Mouse (Mus musculus) intestine, embryonic 14.5 days (tissue): ENCODE measurements around the gene Parp1. TPM values are rescaled to one million over a fixed set of nuclear protein-coding genes. Genes with fewer than 3 reads are reported as not detected.

Source experiments
- ATAC-seq: fragments of 200-750 bp; cut with Nextera tagmentation; replicated peaks from 2 replicates; pipeline ENCODE4 v1.8.0; 2017; ENCODE audit warnings: low read depth, moderate number of reproducible peaks, moderate TSS enrichment, moderate library complexity; ENCODE audit not compliant: low FRiP score, low TSS enrichment
- DNase-seq: peaks from one replicate; pipeline ENCODE4 v3.0.0-alpha.2; 2018; ENCODE audit warnings: low spot score
- H3K27ac ChIP-seq: fragments of 300-500 bp; sonication (generic); 2 replicates; pipeline ENCODE4 v1.5.1; 2014; ENCODE audit warnings: low read depth, mild to moderate bottlenecking, control low read depth
- H3K27me3 ChIP-seq: fragments of 300-500 bp; sonication (generic); replicated peaks from 2 replicates; pipeline ENCODE4 v1.6.1; 2014; ENCODE audit warnings: low read length, control low read depth; ENCODE audit not compliant: control insufficient read depth, insufficient read depth
- H3K36me3 ChIP-seq: fragments of 300-500 bp; sonication (generic); 2 replicates; pipeline ENCODE4 v1.6.1; 2014; ENCODE audit warnings: low read length, control low read depth; ENCODE audit not compliant: control insufficient read depth, insufficient read depth
- H3K4me1 ChIP-seq: fragments of 300-500 bp; sonication (generic); replicated peaks from 2 replicates; pipeline ENCODE4 v1.6.1; 2014; ENCODE audit warnings: low read length, control low read depth, mixed read lengths; ENCODE audit not compliant: control insufficient read depth, insufficient read depth
- H3K4me2 ChIP-seq: fragments of 300-500 bp; sonication (generic); 2 replicates; pipeline ENCODE4 v1.6.1; 2014; ENCODE audit warnings: low read length
- H3K4me3 ChIP-seq: fragments of 300-500 bp; sonication (generic); 2 replicates; pipeline ENCODE4 v1.5.1; 2014; ENCODE audit warnings: low read depth, low read length, control low read depth, mixed read lengths
- H3K9ac ChIP-seq: fragments of 300-500 bp; sonication (generic); 2 replicates; pipeline ENCODE4 v1.6.1; 2014; ENCODE audit warnings: mild to moderate bottlenecking, low read length
- H3K9me3 ChIP-seq: fragments of 300-500 bp; sonication (generic); 2 replicates; pipeline ENCODE4 v1.6.1; 2016; ENCODE audit warnings: low read length, control low read depth; ENCODE audit not compliant: control insufficient read depth
- WGBS: fragments of 180-500 bp; shearing (Covaris S2); extraction: QIAGEN DNeasy Blood & Tissue Kit; methylation state at CpG from one replicate; pipeline ENCODE4 v1.1.7; 2014; 5-methylcytosine and 5-hydroxymethylcytosine counted together
- polyA plus RNA-seq: library from polyadenylated mRNA; unstranded; fragments of >200 nt; fragmentation: Nextera tagmentation; extraction: Ambion mirVana; gene quantifications from 2 replicates; pipeline ENCODE4 v1.2.1, GENCODE M21; 2014

Gene Parp1
- polyA plus RNA-seq, 1 experiment from 2014 or later = 139 TPM

DNA sequence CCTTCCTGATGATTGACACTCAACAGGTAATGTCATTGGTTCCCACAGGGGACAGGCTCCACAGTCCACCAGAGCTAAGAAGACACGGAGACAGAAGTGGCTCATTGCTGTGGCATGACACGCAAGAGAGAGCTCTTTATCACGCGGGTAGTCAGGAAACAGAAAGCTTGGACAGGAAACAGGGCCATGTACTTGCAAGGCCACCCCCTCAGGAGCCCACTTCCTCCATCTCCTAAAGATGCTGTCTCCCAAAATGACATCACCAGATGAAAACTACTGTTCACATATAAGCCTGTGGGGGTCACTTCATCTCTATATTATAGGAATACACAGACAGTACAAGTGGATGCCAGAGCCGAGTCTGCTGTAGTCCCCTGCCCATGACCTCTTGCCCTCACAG, 32.0 kb upstream of the Parp1 start:
- Histone ChIP-seq H3K4me3 (no peak overlapping the region), H3K4me1 (peaks cover 6% of the 10 kb centered on the region), H3K9ac (no peak overlapping the region), H3K4me2 (no peak overlapping the region), H3K36me3 (no peaks in the 10 kb centered on the region), H3K27ac (no peak overlapping the region), H3K9me3 (peaks cover 6% of the 10 kb centered on the region; the same call in 1 of the 2 replicates), H3K27me3 (no peaks in the 10 kb centered on the region)
- no peak for ATAC-seq
- no peak for DNase-seq
- WGBS = 56% methylated on average over 5 of the region's 5 CpGs

DNA sequence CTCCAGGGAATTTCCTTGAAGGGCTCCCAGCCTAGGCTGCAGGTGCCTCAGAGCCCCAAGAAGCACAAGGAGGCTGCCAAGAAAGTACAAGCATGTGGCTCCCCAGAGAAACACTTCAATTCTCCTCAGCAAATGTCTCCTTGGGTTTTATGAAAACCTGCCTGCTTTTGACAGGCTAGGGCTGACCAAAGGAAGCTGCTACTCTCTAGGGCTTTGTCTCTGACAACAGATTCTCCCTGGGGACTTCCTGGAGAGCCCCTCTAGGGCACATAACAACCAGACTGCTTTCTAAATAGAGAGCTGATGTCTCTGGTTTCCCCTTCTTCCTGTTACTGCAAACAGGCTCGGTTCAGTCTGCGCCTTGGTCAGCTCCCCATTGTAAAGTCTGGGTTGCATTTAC, 27.5 kb upstream of the Parp1 start:
- Histone ChIP-seq H3K27me3 (no peaks in the 10 kb centered on the region), H3K27ac (peak overlapping the region; percentile 62), H3K4me2 (no peak overlapping the region), H3K9me3 (no peaks in the 10 kb centered on the region), H3K4me3 (no peak overlapping the region), H3K36me3 (no peaks in the 10 kb centered on the region), H3K4me1 (peaks cover 11% of the 10 kb centered on the region), H3K9ac (no peak overlapping the region)
- 29% methylated on average over 2 of the region's 2 CpGs for WGBS
- ATAC-seq (no peak), DNase-seq (no peak)

DNA sequence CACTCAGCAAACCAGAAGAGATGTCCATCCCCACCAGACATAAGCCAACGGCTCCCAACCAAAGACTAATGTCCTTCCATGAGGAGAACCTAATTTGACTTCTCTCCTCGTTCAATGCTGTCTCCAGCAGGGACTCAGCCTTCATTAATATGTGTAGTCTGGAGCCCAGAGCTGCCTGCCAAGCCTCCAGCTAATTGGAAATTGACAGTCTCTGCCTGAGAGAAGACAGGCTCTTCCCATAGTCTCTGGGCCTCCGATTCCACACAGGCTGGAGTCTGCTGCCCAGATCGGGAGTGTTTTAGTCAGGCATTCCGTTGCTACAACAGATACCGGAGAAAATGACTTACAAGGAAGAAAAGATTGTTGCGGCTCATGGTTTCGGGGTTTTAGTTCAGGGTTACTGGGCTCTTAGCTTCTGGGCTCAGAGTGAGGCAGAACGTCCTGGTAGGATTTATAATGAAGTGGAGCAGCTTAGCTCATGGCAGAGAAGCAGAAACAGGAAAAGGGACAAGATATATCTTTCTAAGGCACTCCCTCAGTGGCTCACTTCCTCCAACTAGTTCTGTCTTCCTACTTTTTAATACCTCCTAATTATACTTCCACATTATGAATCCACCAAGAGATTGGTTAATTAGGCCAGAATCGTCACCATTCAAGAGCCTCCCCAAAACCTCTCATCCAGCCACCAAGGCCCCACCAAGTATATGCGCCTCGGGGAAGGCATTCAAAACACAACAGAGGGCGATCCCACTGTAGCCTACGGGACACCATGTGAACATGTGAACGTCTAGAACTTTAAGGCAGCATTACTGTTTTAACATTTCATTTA, 26.6 kb upstream of the Parp1 start:
- Histone ChIP-seq H3K9me3 (no peaks in the 10 kb centered on the region), H3K9ac (no peak overlapping the region), H3K27me3 (no peaks in the 10 kb centered on the region), H3K27ac (peak overlapping the region; percentile 62), H3K4me1 (peaks cover 11% of the 10 kb centered on the region), H3K4me2 (no peak overlapping the region), H3K36me3 (no peaks in the 10 kb centered on the region), H3K4me3 (no peak overlapping the region)
- WGBS = 54% methylated on average over 15 of the region's 15 CpGs
- DNase-seq = no peak
- no peak for ATAC-seq

DNA sequence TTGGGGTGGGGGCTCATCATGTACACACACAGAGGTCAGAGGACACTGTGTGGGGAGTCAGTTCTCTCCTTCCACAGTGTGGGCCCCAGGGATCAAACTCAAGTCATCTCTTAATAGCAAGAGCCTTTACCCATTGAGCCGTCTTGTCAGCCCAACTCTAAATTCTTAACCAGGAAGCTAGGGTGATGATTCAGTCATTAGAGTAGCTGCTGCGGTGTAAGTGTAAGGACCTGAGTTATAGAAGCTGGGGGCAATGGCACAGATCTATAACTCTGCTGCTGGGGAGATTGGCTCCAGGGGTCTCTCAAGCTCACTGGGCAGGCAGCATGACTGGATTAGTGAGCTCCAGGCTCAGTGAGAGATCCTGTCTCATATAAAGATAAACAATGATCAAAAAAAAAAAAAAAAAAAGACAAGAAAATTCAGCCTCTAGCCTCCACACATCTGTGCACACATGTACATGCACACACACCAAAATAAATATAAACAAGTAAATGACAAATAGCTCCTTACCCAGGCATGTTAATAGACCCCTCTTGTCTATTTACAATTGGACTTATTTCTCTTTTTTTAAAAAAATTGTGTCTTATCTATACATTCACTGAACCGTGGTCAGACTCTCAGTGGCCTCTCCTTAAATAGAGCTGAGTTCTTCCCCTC, 25.9 kb upstream of the Parp1 start:
- WGBS = 86% methylated on average over 3 of the region's 3 CpGs
- peaks cover 18% of the 10 kb centered on the region for H3K4me1 ChIP-seq

DNA sequence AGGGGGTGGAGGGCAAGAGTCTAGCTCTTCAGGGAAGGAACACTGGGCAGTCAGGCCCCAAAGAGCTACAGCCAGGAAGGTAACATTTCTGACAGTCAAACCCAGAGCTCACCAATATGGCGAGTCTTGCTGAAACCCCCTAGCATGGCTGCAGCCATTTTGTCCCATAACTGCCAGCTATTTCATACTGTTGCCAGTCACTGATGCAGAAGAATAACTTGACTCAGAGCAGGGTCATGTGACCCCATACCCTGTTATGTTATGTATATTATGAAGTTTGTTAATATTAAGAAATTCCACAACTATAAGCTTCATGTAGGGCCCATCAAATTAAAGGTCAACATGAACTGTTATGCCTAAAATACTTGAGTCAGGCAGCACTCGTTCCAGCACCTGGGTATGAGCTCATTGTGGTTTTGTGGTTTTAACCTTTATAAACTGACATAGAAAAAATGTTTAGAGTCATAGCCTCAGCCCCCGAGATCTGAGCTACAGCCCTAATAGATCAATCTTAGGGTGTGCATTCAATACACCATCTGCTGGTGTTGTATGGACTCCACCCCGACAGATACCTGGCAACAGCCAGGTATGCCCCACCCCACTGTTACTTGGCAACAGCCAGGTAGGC, 22.7 kb upstream of the Parp1 start:
- DNase-seq (no peak), ATAC-seq (no peak)
- no peaks in the 10 kb centered on the region for H3K36me3 ChIP-seq
- 59% methylated on average over 4 of the region's 4 CpGs for WGBS
- no peaks in the 10 kb centered on the region for H3K27me3 ChIP-seq
- no peak overlapping the region for H3K9ac ChIP-seq
- H3K4me3 ChIP-seq = no peak overlapping the region
- H3K4me1 ChIP-seq = peaks cover 21% of the 10 kb centered on the region
- H3K9me3 ChIP-seq = no peaks in the 10 kb centered on the region
- no peak overlapping the region for H3K4me2 ChIP-seq
- H3K27ac ChIP-seq = no peak overlapping the region

More for the DNA sequence above, 25.9 kb upstream of the Parp1 start:
- Histone ChIP-seq H3K27me3 (no peaks in the 10 kb centered on the region), H3K4me3 (no peak overlapping the region), H3K9me3 (no peaks in the 10 kb centered on the region), H3K4me2 (no peak overlapping the region), H3K9ac (no peak overlapping the region), H3K27ac (peak overlapping the region; percentile 62; the same call in 1 of the 2 replicates), H3K36me3 (no peaks in the 10 kb centered on the region)
- DNase-seq (no peak), ATAC-seq (no peak)

DNA sequence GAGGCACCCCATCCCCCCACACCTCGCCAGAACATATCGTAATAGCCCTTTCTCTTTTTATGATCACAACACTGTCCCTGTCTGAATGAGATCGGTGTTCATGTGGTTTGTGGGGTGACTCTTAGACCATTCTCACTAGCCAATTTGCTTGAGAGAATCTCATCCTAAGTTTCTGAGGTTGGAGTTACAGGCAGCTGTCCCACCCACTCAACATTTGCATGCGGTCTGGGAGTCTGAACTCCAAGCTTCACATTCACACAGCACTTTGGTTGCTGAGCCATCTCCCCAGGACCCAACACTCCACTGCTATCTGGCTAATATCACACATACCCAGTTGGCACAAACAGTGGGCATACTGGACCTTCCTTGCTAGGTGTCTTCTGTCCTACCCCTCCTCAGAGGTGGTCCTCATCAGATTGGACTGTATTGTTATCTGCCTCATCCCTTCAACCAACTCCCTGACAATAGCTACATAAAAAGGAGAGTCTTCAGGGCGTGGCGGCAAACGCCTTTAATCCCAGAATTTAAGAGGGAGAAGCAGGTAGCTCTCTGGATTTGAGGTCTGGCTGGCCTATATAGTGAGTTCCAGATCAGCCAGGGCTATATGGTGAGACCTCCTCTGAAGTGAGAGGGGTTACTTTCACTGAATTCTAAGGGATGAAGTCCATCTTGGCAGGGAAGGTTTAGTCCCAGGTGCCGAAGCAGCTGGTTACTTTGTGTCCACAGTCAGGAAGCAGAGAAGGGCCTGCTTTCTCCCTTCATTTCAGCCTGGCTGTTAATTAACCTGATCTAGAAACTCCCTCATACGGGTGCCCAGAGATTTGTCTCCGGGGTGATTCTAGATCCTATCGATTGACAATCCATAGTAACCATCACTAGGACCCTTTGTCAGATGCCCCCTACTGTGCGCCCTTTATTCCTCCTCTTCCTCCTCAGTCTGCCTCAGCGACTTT, 21.6 kb upstream of the Parp1 start:
- Histone ChIP-seq H3K36me3 (no peaks in the 10 kb centered on the region), H3K4me1 (peaks cover 11% of the 10 kb centered on the region), H3K27me3 (no peaks in the 10 kb centered on the region), H3K9me3 (no peaks in the 10 kb centered on the region), H3K4me3 (no peak overlapping the region), H3K4me2 (peak overlapping the region; percentile 48), H3K27ac (0 out of 2 replicates have a peak overlapping the region, but pooled peaks have one; percentile 11), H3K9ac (peak overlapping the region; percentile 11; the same call in 1 of the 2 replicates)
- ATAC-seq (0 out of 2 replicates have a peak, but pooled peaks have one; percentile 3), DNase-seq (peak; percentile 52)
- WGBS = 50% methylated on average over 13 of the region's 13 CpGs

DNA sequence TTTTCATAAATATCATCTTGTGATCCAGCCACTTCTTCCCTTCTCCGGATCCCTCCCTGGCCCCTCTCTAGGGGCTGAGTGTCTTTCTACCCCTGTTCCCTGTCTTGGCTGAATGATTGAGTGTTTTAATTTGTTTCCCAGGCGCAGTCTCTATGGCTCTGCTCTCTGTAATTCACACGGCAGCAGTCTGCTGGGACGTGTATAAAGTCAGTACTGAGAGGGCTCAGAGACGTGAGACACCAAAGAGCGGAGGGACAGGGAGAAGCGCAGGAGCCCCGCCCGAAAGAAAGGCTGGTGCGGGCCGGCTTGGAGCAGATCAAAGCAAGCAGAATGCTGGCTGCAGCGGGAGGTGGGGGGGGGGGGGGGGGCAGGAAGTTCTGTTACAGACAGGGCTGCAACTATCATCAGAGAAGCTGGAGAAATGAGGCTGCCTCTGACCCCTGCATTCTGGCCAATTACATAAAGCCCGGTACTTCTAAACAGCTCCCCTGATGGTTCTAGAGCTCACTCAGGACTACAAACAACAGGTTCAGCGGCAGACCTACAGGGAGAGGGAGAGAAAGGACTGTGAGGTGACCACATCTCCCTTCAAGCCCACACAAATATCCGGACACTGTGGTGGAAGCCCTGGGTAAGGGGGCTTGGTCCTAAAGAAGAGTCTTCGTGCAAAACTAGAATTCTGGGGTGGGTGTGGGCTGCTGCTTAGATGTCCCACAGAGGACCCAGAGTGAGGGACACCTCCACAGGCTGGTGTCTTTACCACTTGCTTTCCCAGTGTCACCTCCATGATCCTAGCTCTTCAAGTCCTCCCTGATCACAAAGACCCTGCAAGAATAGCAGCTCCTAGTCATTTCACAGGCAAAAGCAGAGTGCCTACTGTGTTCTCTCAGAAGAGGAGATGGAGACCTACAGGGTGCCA, 20.7 kb upstream of the Parp1 start:
- Histone ChIP-seq H3K9me3 (no peaks in the 10 kb centered on the region), H3K9ac (peak overlapping the region; percentile 11; the same call in 1 of the 2 replicates), H3K27me3 (no peaks in the 10 kb centered on the region), H3K4me3 (peak overlapping the region; percentile 17; the same call in 1 of the 2 replicates), H3K27ac (0 out of 2 replicates have a peak overlapping the region, but pooled peaks have one; percentile 11), H3K36me3 (no peaks in the 10 kb centered on the region), H3K4me2 (peak overlapping the region; percentile 48), H3K4me1 (peaks cover 10% of the 10 kb centered on the region)
- WGBS = 1% methylated on average over 16 of the region's 16 CpGs
- ATAC-seq = peak; percentile 67
- peak; percentile 69 for DNase-seq
